Mouse (Mus musculus) lung, postnatal 0 days (tissue): ENCODE measurements at regions not wholly inside any gene's neighbourhood (a gene's known extent, or its start where the extent isn't known, plus 50 kb on each side); places are given as distances from the start of the nearest gene placed in this dataset.

ENCODE experiments used
- CTCF ChIP-seq: IDR thresholded peaks from 2 replicates; pipeline ENCODE4 v1.5.1; 2016; ENCODE audit warnings: antibody characterized with exemption, mild to moderate bottlenecking
- EP300 ChIP-seq: IDR thresholded peaks from 2 replicates; pipeline ENCODE4 v1.6.1; 2016; ENCODE audit warnings: antibody characterized with exemption, mild to moderate bottlenecking, control low read depth

GRCm38 (mm10) chr11:40491599-40491998 is 203.4 kb downstream of the Mat2b start:
- no peak for TF ChIP-seq CTCF
- TF ChIP-seq EP300 = no peak
